Mouse (Mus musculus) liver, embryonic 12.5 days (tissue): Measurements from ENCODE around the gene Ptpn21. TPM values are rescaled to one million over a fixed set of nuclear protein-coding genes. Genes with fewer than 3 reads are reported as not detected.
A peak's percentile ranks its signal among the peaks of the same experiment; 100 is the strongest.

Experiments used
- ATAC-seq: fragments of 200-750 bp; cut with Nextera tagmentation; 2 replicates; pipeline ENCODE4 v1.8.0; 2017; ENCODE audit warnings: moderate number of reproducible peaks, mild to moderate bottlenecking, moderate library complexity
- H3K27ac ChIP-seq: fragments of 300-500 bp; sonication (generic); 2 replicates; pipeline ENCODE4 v1.5.1; 2016; ENCODE audit warnings: mild to moderate bottlenecking
- H3K27me3 ChIP-seq: fragments of 300-500 bp; sonication (generic); replicated peaks from 2 replicates; pipeline ENCODE4 v1.6.1; 2016; ENCODE audit warnings: mild to moderate bottlenecking, moderate library complexity
- H3K36me3 ChIP-seq: fragments of 300-500 bp; sonication (generic); 2 replicates; pipeline ENCODE4 v1.6.1; 2016; ENCODE audit warnings: mild to moderate bottlenecking, moderate library complexity
- H3K4me1 ChIP-seq: fragments of 300-500 bp; sonication (generic); 2 replicates; pipeline ENCODE4 v1.6.1; 2016
- H3K4me2 ChIP-seq: fragments of 300-500 bp; sonication (generic); 2 replicates; pipeline ENCODE4 v1.6.1; 2016; ENCODE audit warnings: mild to moderate bottlenecking, moderate library complexity
- H3K4me3 ChIP-seq: fragments of 300-500 bp; sonication (generic); 2 replicates; pipeline ENCODE4 v1.5.1; 2016; ENCODE audit warnings: mild to moderate bottlenecking, moderate library complexity
- H3K9ac ChIP-seq: fragments of 300-500 bp; sonication (generic); 2 replicates; pipeline ENCODE4 v1.6.1; 2016; ENCODE audit warnings: mild to moderate bottlenecking, moderate library complexity
- H3K9me3 ChIP-seq: fragments of 300-500 bp; sonication (generic); replicated peaks from 2 replicates; pipeline ENCODE4 v1.6.1; 2016; ENCODE audit warnings: mild to moderate bottlenecking, moderate library complexity
- WGBS: fragments of 180-500 bp; shearing (Covaris S2); methylation state at CpG from one replicate; pipeline ENCODE4 v1.1.7; 2016; ENCODE audit not compliant: insufficient replicate concordance; 5-methylcytosine and 5-hydroxymethylcytosine counted together
- polyA plus RNA-seq: library from polyadenylated mRNA; unstranded; fragments of >200 nt; fragmentation: Nextera tagmentation; extraction: Ambion mirVana; gene quantifications from 2 replicates; pipeline ENCODE4 v1.2.1, GENCODE M21; 2016

Gene Ptpn21
- polyA plus RNA-seq, result 2.4 and 2.8 TPM in 2 replicates

- H3K27ac ChIP-seq, result peak within 1 kb of the TSS; percentile 70
- no peak for ATAC-seq
- WGBS, result under 1% methylated on average over 75 of the region's 75 CpGs
- no peaks in the 10 kb centered on the region for H3K9me3 ChIP-seq
- H3K9ac ChIP-seq, result peak within 1 kb of the TSS; percentile 72
- H3K4me2 ChIP-seq, result peak within 1 kb of the TSS; percentile 72
- peaks cover 62% of the 10 kb centered on the region for H3K27me3 ChIP-seq
- H3K4me1 ChIP-seq, result peaks cover 21% of the 10 kb centered on the region
- H3K36me3 ChIP-seq, result no peaks in the 10 kb centered on the region
- H3K4me3 ChIP-seq, result peak within 1 kb of the TSS; percentile 68
These were observed at the start of gene Ptpn21 for GRCm38 (mm10) chr12:98736951-98737800. Gene Ptpn21 (minus strand): TSS chr12:98737405.

GRCm38 (mm10) chr12:98784251-98784650, 47.0 kb upstream of the Ptpn21 start:
- H3K4me3 ChIP-seq, result no peak overlapping the region
- H3K4me1 ChIP-seq, result no peaks in the 10 kb centered on the region
- no peaks in the 10 kb centered on the region for H3K9me3 ChIP-seq
- peaks cover 84% of the 10 kb centered on the region for H3K36me3 ChIP-seq
- no peak for ATAC-seq
- H3K27me3 ChIP-seq, result no peaks in the 10 kb centered on the region
- H3K9ac ChIP-seq, result no peak overlapping the region
- H3K27ac ChIP-seq, result no peak overlapping the region
- WGBS, result 87% methylated on average over 1 of the region's 1 CpGs
- no peak overlapping the region for H3K4me2 ChIP-seq

GRCm38 (mm10) chr12:98779148-98779547, 41.9 kb upstream of the Ptpn21 start:
- no peak overlapping the region for H3K4me2 ChIP-seq
- 78% methylated on average over 4 of the region's 4 CpGs for WGBS
- ATAC-seq, result no peak
- no peak overlapping the region for H3K27ac ChIP-seq
- no peaks in the 10 kb centered on the region for H3K9me3 ChIP-seq
- H3K4me3 ChIP-seq, result no peak overlapping the region
- H3K9ac ChIP-seq, result no peak overlapping the region
- H3K27me3 ChIP-seq, result no peaks in the 10 kb centered on the region
- peaks cover 90% of the 10 kb centered on the region for H3K36me3 ChIP-seq
- H3K4me1 ChIP-seq, result no peaks in the 10 kb centered on the region

GRCm38 (mm10) chr12:98777509-98777908, 40.3 kb upstream of the Ptpn21 start:
- H3K27me3 ChIP-seq, result no peaks in the 10 kb centered on the region
- no peak overlapping the region for H3K27ac ChIP-seq
- peaks cover 88% of the 10 kb centered on the region for H3K36me3 ChIP-seq
- H3K4me2 ChIP-seq, result no peak overlapping the region
- no peaks in the 10 kb centered on the region for H3K4me1 ChIP-seq
- no peaks in the 10 kb centered on the region for H3K9me3 ChIP-seq
- H3K9ac ChIP-seq, result no peak overlapping the region
- no peak overlapping the region for H3K4me3 ChIP-seq
- no peak for ATAC-seq
- 58% methylated on average over 3 of the region's 3 CpGs for WGBS

- 88% methylated on average over 2 of the region's 2 CpGs for whole genome bisulfite sequencing
- peaks cover 91% of the 10 kb centered on the region for H3K36me3 ChIP-seq
These were observed 29.0 kb upstream of the Ptpn21 start for GRCm38 (mm10) chr12:98766241-98766640.

GRCm38 (mm10) chr12:98759700-98760099, 22.5 kb upstream of the Ptpn21 start:
- no peaks in the 10 kb centered on the region for H3K9me3 ChIP-seq
- no peak overlapping the region for H3K4me3 ChIP-seq
- H3K27ac ChIP-seq, result no peak overlapping the region
- H3K36me3 ChIP-seq, result peaks cover 93% of the 10 kb centered on the region
- H3K4me1 ChIP-seq, result no peaks in the 10 kb centered on the region
- ATAC-seq, result peak; percentile 46; the same call in 1 of the 2 replicates
- H3K9ac ChIP-seq, result no peak overlapping the region
- 77% methylated on average over 6 of the region's 6 CpGs for WGBS
- no peak overlapping the region for H3K4me2 ChIP-seq
- H3K27me3 ChIP-seq, result no peaks in the 10 kb centered on the region

More at GRCm38 (mm10) chr12:98766241-98766640, 29.0 kb upstream of the Ptpn21 start:
- H3K27ac ChIP-seq, result no peak overlapping the region
- H3K9ac ChIP-seq, result no peak overlapping the region
- no peak overlapping the region for H3K4me3 ChIP-seq
- no peak for ATAC-seq
- H3K27me3 ChIP-seq, result no peaks in the 10 kb centered on the region
- no peaks in the 10 kb centered on the region for H3K9me3 ChIP-seq
- no peak overlapping the region for H3K4me2 ChIP-seq
- no peaks in the 10 kb centered on the region for H3K4me1 ChIP-seq

- no peak overlapping the region for H3K27ac ChIP-seq
- H3K4me1 ChIP-seq, result no peaks in the 10 kb centered on the region
- H3K27me3 ChIP-seq, result no peaks in the 10 kb centered on the region
- 81% methylated on average over 6 of the region's 6 CpGs for WGBS
- peaks cover 94% of the 10 kb centered on the region for H3K36me3 ChIP-seq
- no peak overlapping the region for H3K9ac ChIP-seq
- H3K4me2 ChIP-seq, result no peak overlapping the region
- H3K9me3 ChIP-seq, result no peaks in the 10 kb centered on the region
- no peak overlapping the region for H3K4me3 ChIP-seq
- no peak for ATAC-seq
These were observed 20.4 kb upstream of the Ptpn21 start for GRCm38 (mm10) chr12:98757636-98758035.

- H3K4me2 ChIP-seq, result peak overlapping the region; percentile 81
- peak; percentile 38 for ATAC-seq
- WGBS, result 2% methylated on average over 14 of the region's 14 CpGs
- peaks cover 3% of the 10 kb centered on the region for H3K27me3 ChIP-seq
- H3K4me3 ChIP-seq, result peak overlapping the region; percentile 88
- H3K9me3 ChIP-seq, result no peaks in the 10 kb centered on the region
- H3K27ac ChIP-seq, result peak overlapping the region; percentile 91
- H3K4me1 ChIP-seq, result peaks cover 34% of the 10 kb centered on the region
- peak overlapping the region; percentile 92 for H3K9ac ChIP-seq
- H3K36me3 ChIP-seq, result peaks cover 7% of the 10 kb centered on the region; the same call in 1 of the 2 replicates
These were observed 10.2 kb upstream of the Ptpn21 start for GRCm38 (mm10) chr12:98747380-98747753.

- no peaks in the 10 kb centered on the region for H3K9me3 ChIP-seq
- H3K36me3 ChIP-seq, result peaks cover 7% of the 10 kb centered on the region; the same call in 1 of the 2 replicates
- H3K4me2 ChIP-seq, result peak within 1 kb of the TSS; percentile 81
- peak within 1 kb of the TSS; percentile 92 for H3K9ac ChIP-seq
- H3K4me3 ChIP-seq, result peak within 1 kb of the TSS; percentile 88
- H3K27ac ChIP-seq, result peak within 1 kb of the TSS; percentile 91
- peaks cover 32% of the 10 kb centered on the region for H3K4me1 ChIP-seq
- ATAC-seq, result peak; percentile 94
- under 1% methylated on average over 59 of the region's 87 CpGs for WGBS
- H3K27me3 ChIP-seq, result peaks cover 3% of the 10 kb centered on the region
These were observed 9.7 kb upstream of the Ptpn21 start, which contains the start of gene Zc3h14 for GRCm38 (mm10) chr12:98746746-98747379. Gene Zc3h14 (plus strand): TSS chr12:98746964.

GRCm38 (mm10) chr12:98746131-98746530, 8.9 kb upstream of the Ptpn21 start:
- H3K4me1 ChIP-seq, result peaks cover 27% of the 10 kb centered on the region
- H3K4me3 ChIP-seq, result peak overlapping the region; percentile 88; the same call in 1 of the 2 replicates
- H3K27me3 ChIP-seq, result peaks cover 10% of the 10 kb centered on the region
- WGBS, result 13% methylated on average over 2 of the region's 2 CpGs
- H3K9ac ChIP-seq, result no peak overlapping the region
- H3K9me3 ChIP-seq, result no peaks in the 10 kb centered on the region
- peak; percentile 67 for ATAC-seq
- H3K36me3 ChIP-seq, result peaks cover 7% of the 10 kb centered on the region; the same call in 1 of the 2 replicates
- peak overlapping the region; percentile 91 for H3K27ac ChIP-seq
- H3K4me2 ChIP-seq, result peak overlapping the region; percentile 81

- Histone ChIP-seq H3K36me3 (peaks cover 3% of the 10 kb centered on the region; the same call in 1 of the 2 replicates), H3K27ac (no peak overlapping the region), H3K27me3 (peaks cover 15% of the 10 kb centered on the region), H3K4me1 (peaks cover 26% of the 10 kb centered on the region), H3K9ac (no peak overlapping the region), H3K4me2 (no peak overlapping the region), H3K9me3 (no peaks in the 10 kb centered on the region), H3K4me3 (no peak overlapping the region)
- no peak for ATAC-seq
- WGBS, result 62% methylated on average over 4 of the region's 4 CpGs
These were observed 8.4 kb upstream of the Ptpn21 start for GRCm38 (mm10) chr12:98745626-98746025.

GRCm38 (mm10) chr12:98741011-98741501, 3.9 kb upstream of the Ptpn21 start:
- ATAC-seq, result 0 out of 2 replicates have a peak, but pooled peaks have one; percentile 9

More at GRCm38 (mm10) chr12:98741011-98741501, 3.9 kb upstream of the Ptpn21 start:
- Histone ChIP-seq H3K4me3 (no peak overlapping the region), H3K4me2 (no peak overlapping the region), H3K36me3 (no peaks in the 10 kb centered on the region), H3K27me3 (peaks cover 57% of the 10 kb centered on the region), H3K9me3 (no peaks in the 10 kb centered on the region), H3K27ac (no peak overlapping the region), H3K9ac (no peak overlapping the region), H3K4me1 (peaks cover 7% of the 10 kb centered on the region)
- WGBS, result 38% methylated on average over 3 of the region's 3 CpGs
